Mouse (Mus musculus) intestine, embryonic 14.5 days (tissue): ENCODE measurements around the gene Eapp. TPM values are rescaled to one million over a fixed set of nuclear protein-coding genes. Genes with fewer than 3 reads are reported as not detected.

ENCODE experiments used
- ATAC-seq: fragments of 200-750 bp; cut with Nextera tagmentation; replicated peaks from 2 replicates; pipeline ENCODE4 v1.8.0; 2017; ENCODE audit warnings: low read depth, moderate number of reproducible peaks, moderate TSS enrichment, moderate library complexity; ENCODE audit not compliant: low FRiP score, low TSS enrichment
- DNase-seq: peaks from one replicate; pipeline ENCODE4 v3.0.0-alpha.2; 2018; ENCODE audit warnings: low spot score
- H3K27ac ChIP-seq: fragments of 300-500 bp; sonication (generic); 2 replicates; pipeline ENCODE4 v1.5.1; 2014; ENCODE audit warnings: low read depth, mild to moderate bottlenecking, control low read depth
- H3K27me3 ChIP-seq: fragments of 300-500 bp; sonication (generic); replicated peaks from 2 replicates; pipeline ENCODE4 v1.6.1; 2014; ENCODE audit warnings: low read length, control low read depth; ENCODE audit not compliant: control insufficient read depth, insufficient read depth
- H3K36me3 ChIP-seq: fragments of 300-500 bp; sonication (generic); 2 replicates; pipeline ENCODE4 v1.6.1; 2014; ENCODE audit warnings: low read length, control low read depth; ENCODE audit not compliant: control insufficient read depth, insufficient read depth
- H3K4me1 ChIP-seq: fragments of 300-500 bp; sonication (generic); replicated peaks from 2 replicates; pipeline ENCODE4 v1.6.1; 2014; ENCODE audit warnings: low read length, control low read depth, mixed read lengths; ENCODE audit not compliant: control insufficient read depth, insufficient read depth
- H3K4me2 ChIP-seq: fragments of 300-500 bp; sonication (generic); 2 replicates; pipeline ENCODE4 v1.6.1; 2014; ENCODE audit warnings: low read length
- H3K4me3 ChIP-seq: fragments of 300-500 bp; sonication (generic); 2 replicates; pipeline ENCODE4 v1.5.1; 2014; ENCODE audit warnings: low read depth, low read length, control low read depth, mixed read lengths
- H3K9ac ChIP-seq: fragments of 300-500 bp; sonication (generic); 2 replicates; pipeline ENCODE4 v1.6.1; 2014; ENCODE audit warnings: mild to moderate bottlenecking, low read length
- H3K9me3 ChIP-seq: fragments of 300-500 bp; sonication (generic); 2 replicates; pipeline ENCODE4 v1.6.1; 2016; ENCODE audit warnings: low read length, control low read depth; ENCODE audit not compliant: control insufficient read depth
- WGBS: fragments of 180-500 bp; shearing (Covaris S2); extraction: QIAGEN DNeasy Blood & Tissue Kit; methylation state at CpG from one replicate; pipeline ENCODE4 v1.1.7; 2014; 5-methylcytosine and 5-hydroxymethylcytosine counted together
- polyA plus RNA-seq: library from polyadenylated mRNA; unstranded; fragments of >200 nt; fragmentation: Nextera tagmentation; extraction: Ambion mirVana; gene quantifications from 2 replicates; pipeline ENCODE4 v1.2.1, GENCODE M21; 2014

Eapp gene
- polyA plus RNA-seq, 1 experiment from 2014 or later = 59.2 TPM

- Histone ChIP-seq H3K27ac (no peak overlapping the region), H3K4me2 (peak overlapping the region; percentile 67), H3K4me1 (peaks cover 18% of the 10 kb centered on the region), H3K9ac (no peak overlapping the region), H3K9me3 (no peaks in the 10 kb centered on the region), H3K36me3 (0 out of 2 replicates have a peak, but pooled peaks cover 9% of the 10 kb centered on the region), H3K27me3 (no peaks in the 10 kb centered on the region), H3K4me3 (no peak overlapping the region)
- ATAC-seq (no peak), DNase-seq (no peak)
- WGBS = 64% methylated on average over 4 of the region's 4 CpGs
Observed at GRCm38 (mm10) chr12:54654141-54654540, 41.6 kb downstream of the Eapp start.

GRCm38 (mm10) chr12:54652346-54652745 lies 43.4 kb downstream of the Eapp start:
- no peak for DNase-seq
- H3K9me3 ChIP-seq = no peaks in the 10 kb centered on the region
- H3K27ac ChIP-seq = no peak overlapping the region
- WGBS = 78% methylated on average over 12 of the region's 12 CpGs
- H3K27me3 ChIP-seq = no peaks in the 10 kb centered on the region
- H3K36me3 ChIP-seq = peaks cover 21% of the 10 kb centered on the region; the same call in 1 of the 2 replicates
- no peak for ATAC-seq
- H3K4me3 ChIP-seq = no peak overlapping the region
- H3K4me2 ChIP-seq = no peak overlapping the region
- peaks cover 18% of the 10 kb centered on the region for H3K4me1 ChIP-seq
- no peak overlapping the region for H3K9ac ChIP-seq

GRCm38 (mm10) chr12:54651820-54652219 lies 43.9 kb downstream of the Eapp start:
- no peak overlapping the region for H3K4me2 ChIP-seq

GRCm38 (mm10) chr12:54651158-54651557 lies 44.5 kb downstream of the Eapp start:
- Histone ChIP-seq H3K27ac (no peak overlapping the region), H3K4me2 (no peak overlapping the region), H3K9me3 (no peaks in the 10 kb centered on the region), H3K27me3 (no peaks in the 10 kb centered on the region), H3K36me3 (peaks cover 25% of the 10 kb centered on the region), H3K9ac (no peak overlapping the region), H3K4me1 (peaks cover 18% of the 10 kb centered on the region), H3K4me3 (no peak overlapping the region)
- WGBS = 19% methylated on average over 1 of the region's 1 CpGs
- ATAC-seq = no peak
- DNase-seq = no peak

More at GRCm38 (mm10) chr12:54651820-54652219, 43.9 kb downstream of the Eapp start:
- 59% methylated on average over 8 of the region's 8 CpGs for WGBS
- Histone ChIP-seq H3K36me3 (peaks cover 22% of the 10 kb centered on the region; the same call in 1 of the 2 replicates), H3K9me3 (no peaks in the 10 kb centered on the region), H3K4me3 (no peak overlapping the region), H3K9ac (no peak overlapping the region), H3K27ac (no peak overlapping the region), H3K27me3 (no peaks in the 10 kb centered on the region), H3K4me1 (peaks cover 18% of the 10 kb centered on the region)
- DNase-seq = no peak
- ATAC-seq = no peak

- Histone ChIP-seq H3K4me2 (no peak overlapping the region), H3K36me3 (peaks cover 22% of the 10 kb centered on the region), H3K9ac (no peak overlapping the region), H3K9me3 (peaks cover 3% of the 10 kb centered on the region; the same call in 1 of the 2 replicates), H3K4me3 (no peak overlapping the region), H3K4me1 (peaks cover 4% of the 10 kb centered on the region; the same call in 1 of the 2 replicates), H3K27me3 (no peaks in the 10 kb centered on the region), H3K27ac (no peak overlapping the region)
- no peak for ATAC-seq
- no peak for DNase-seq
- 79% methylated on average over 2 of the region's 2 CpGs for WGBS
Observed at GRCm38 (mm10) chr12:54644947-54645346, 50.8 kb downstream of the Eapp start.

- Histone ChIP-seq H3K27ac (no peak overlapping the region), H3K27me3 (no peaks in the 10 kb centered on the region), H3K36me3 (peaks cover 15% of the 10 kb centered on the region), H3K4me2 (no peak overlapping the region), H3K9ac (no peak overlapping the region), H3K9me3 (peaks cover 3% of the 10 kb centered on the region; the same call in 1 of the 2 replicates), H3K4me3 (no peak overlapping the region), H3K4me1 (peaks cover 4% of the 10 kb centered on the region; the same call in 1 of the 2 replicates)
- 43% methylated on average over 5 of the region's 5 CpGs for WGBS
- no peak for DNase-seq
- ATAC-seq = no peak
Observed at GRCm38 (mm10) chr12:54643320-54643892, 52.3 kb downstream of the Eapp start.

DNA sequence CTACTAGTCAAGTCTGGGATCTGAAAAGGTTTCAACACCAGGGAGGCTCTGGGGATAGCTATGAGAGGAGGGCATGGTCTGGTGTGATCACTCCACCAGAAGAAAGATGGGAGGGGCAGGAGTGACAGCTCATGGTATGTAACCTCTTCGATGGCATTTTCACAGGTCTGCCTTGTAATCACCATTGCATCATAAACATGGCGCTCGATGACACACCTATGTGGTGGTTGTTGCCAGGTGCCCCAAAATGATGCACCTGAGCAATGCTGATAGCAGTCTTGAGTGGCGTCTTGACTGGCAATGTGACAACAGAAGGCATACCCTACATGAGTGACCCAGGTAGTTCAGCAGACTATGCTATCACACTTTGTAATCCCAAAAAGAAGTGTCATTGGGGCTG lies 54.3 kb downstream of the Eapp start:
- no peaks in the 10 kb centered on the region for H3K27me3 ChIP-seq
- peaks cover 3% of the 10 kb centered on the region; the same call in 1 of the 2 replicates for H3K9me3 ChIP-seq
- no peak overlapping the region for H3K27ac ChIP-seq
- WGBS = 95% methylated on average over 4 of the region's 4 CpGs
- H3K9ac ChIP-seq = no peak overlapping the region
- no peak for ATAC-seq
- H3K4me2 ChIP-seq = no peak overlapping the region
- H3K4me1 ChIP-seq = peaks cover 4% of the 10 kb centered on the region; the same call in 1 of the 2 replicates
- DNase-seq = no peak
- no peak overlapping the region for H3K4me3 ChIP-seq
- peaks cover 4% of the 10 kb centered on the region for H3K36me3 ChIP-seq

- Histone ChIP-seq H3K27ac (no peak overlapping the region), H3K9me3 (peaks cover 3% of the 10 kb centered on the region; the same call in 1 of the 2 replicates), H3K4me1 (peaks cover 4% of the 10 kb centered on the region; the same call in 1 of the 2 replicates), H3K36me3 (no peaks in the 10 kb centered on the region), H3K4me2 (no peak overlapping the region), H3K4me3 (no peak overlapping the region), H3K27me3 (no peaks in the 10 kb centered on the region), H3K9ac (no peak overlapping the region)
- WGBS = 90% methylated on average over 6 of the region's 6 CpGs
- DNase-seq (no peak), ATAC-seq (no peak)
Observed at GRCm38 (mm10) chr12:54640259-54640658, 55.4 kb downstream of the Eapp start.

DNA sequence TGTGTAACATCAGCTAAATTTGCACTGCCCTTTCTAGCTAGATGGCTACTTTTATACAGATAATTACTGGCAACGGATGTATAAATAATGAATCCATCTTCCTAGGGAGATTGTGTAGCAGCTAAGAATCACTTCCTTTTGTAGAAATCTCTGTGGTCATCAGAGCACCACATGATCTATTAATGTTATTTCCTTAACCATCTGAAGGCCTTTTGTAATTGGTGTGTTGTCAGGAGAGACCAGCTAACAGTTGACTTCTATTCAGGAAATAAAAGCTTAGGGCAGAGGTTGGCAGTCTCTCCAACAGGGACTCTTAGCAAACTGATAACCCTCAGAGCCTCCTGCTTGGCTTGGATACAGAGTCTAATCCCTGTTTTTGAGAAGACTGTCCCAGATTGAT lies 58.7 kb downstream of the Eapp start:
- no peak for ATAC-seq
- H3K4me1 ChIP-seq = no peaks in the 10 kb centered on the region
- H3K27me3 ChIP-seq = no peaks in the 10 kb centered on the region
- WGBS = 64% methylated on average over 1 of the region's 1 CpGs
- H3K4me3 ChIP-seq = no peak overlapping the region
- no peak overlapping the region for H3K27ac ChIP-seq
- no peak overlapping the region for H3K4me2 ChIP-seq
- no peaks in the 10 kb centered on the region for H3K9me3 ChIP-seq
- no peaks in the 10 kb centered on the region for H3K36me3 ChIP-seq
- DNase-seq = no peak
- H3K9ac ChIP-seq = no peak overlapping the region
